Mouse (Mus musculus) right cerebral cortex, postnatal 10 days (tissue): ENCODE results near the gene Ano4.

ENCODE experiments used
- DNase-seq, 2 experiments: peaks; one replicate each; pipeline ENCODE4 v3.0.0; 2021; ENCODE audit warnings: low spot score in 2 of 2

Ano4 gene

DNA sequence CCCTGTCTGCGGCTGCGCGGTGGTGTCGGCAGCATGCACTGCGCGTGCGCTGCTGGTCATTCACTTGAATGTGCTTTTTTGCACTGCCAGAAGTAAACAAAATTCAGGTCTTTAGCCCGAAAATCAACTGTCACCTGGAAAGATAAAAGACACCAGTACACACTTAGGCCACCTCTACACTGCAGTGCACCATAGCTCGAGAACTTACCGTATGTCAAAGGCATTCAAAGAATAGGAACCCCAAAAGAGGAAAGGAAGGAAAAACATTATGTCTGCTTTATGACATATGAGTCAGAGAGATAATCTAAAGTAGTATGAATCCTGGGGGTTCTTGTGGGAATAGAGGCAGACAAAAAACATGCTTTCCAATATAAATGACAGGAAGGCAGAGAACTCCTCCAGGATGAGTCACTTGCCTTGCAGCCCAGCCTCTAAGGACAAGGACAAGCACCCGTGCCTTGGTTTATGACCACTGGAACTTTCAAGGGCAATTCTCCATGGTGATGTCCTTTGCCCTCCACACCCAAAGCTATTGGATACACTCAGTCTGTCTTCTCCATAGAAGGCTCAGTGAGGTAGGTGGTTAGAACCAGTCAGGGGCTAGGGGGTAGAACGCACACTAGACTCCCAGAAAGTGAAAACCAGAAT, 394.8 kb downstream of the Ano4 start:
- no peak for DNase-seq
